Mouse (Mus musculus) gastrocnemius, postnatal 4 days (tissue): ENCODE results near the gene Vmn1r212. TPM values are rescaled to one million over a fixed set of nuclear protein-coding genes. Genes with fewer than 3 reads are reported as not detected.
"Not testable (repeated sequence)": the region's sequence is repeated elsewhere in the genome, so short reads cannot be mapped to it uniquely, and the experiment has no call there.

Experiments used
- DNase-seq, 2 experiments: peaks; one replicate each; pipeline ENCODE4 v3.0.0; 2021 to 2022; ENCODE audit warnings: low spot score in 2 of 2, mixed read lengths in 2 of 2
- long read RNA-seq, 2 experiments: library from polyadenylated mRNA; stranded (forward); transcript quantifications; one replicate each; pipeline ENCODE4 v2.0.0; 2021
- total RNA-seq, 2 experiments: library from RNA; stranded (reverse); gene quantifications; 2 replicates each; pipeline ENCODE4 v1.2.3; 2021

The Vmn1r212 gene
- not detected for total RNA-seq
- long read RNA-seq, experiment 1, result 0 reads
- long read RNA-seq, experiment 2, result 0 reads

- DNase-seq, result no peak
Measured at GRCm38 (mm10) chr13:22884105-22884504, at the start of gene Vmn1r212. Gene Vmn1r212 (minus strand): TSS chr13:22884205.

- no peak for DNase-seq
Measured at GRCm38 (mm10) chr13:22879257-22879656, 4.7 kb downstream of the Vmn1r212 start.

GRCm38 (mm10) chr13:22857461-22857860 lies 26.5 kb downstream of the Vmn1r212 start, which contains the start of gene Vmn1r211:
Gene Vmn1r211 (minus strand): TSS chr13:22857561.
- DNase-seq, result no peak

GRCm38 (mm10) chr13:22854760-22855159 lies 29.2 kb downstream of the Vmn1r212 start:
- no peak for DNase-seq

GRCm38 (mm10) chr13:22846798-22847197 lies 37.2 kb downstream of the Vmn1r212 start:
- no peak for DNase-seq

GRCm38 (mm10) chr13:22844304-22844703 lies 39.7 kb downstream of the Vmn1r212 start:
- DNase-seq, result not testable (repeated sequence)

Other genes starting within 250 kb of the Vmn1r212 start
- not detected for gene Vmn1r207-ps, start 154.6 kb downstream of the Vmn1r212 start, total RNA-seq
- not detected for gene Vmn1r208, start 106.8 kb downstream of the Vmn1r212 start, total RNA-seq
- gene Vmn1r209, start 74.5 kb downstream of the Vmn1r212 start, total RNA-seq, result not detected
- not detected for gene Vmn1r210, start 52.9 kb downstream of the Vmn1r212 start, total RNA-seq
- gene Vmn1r211, start 26.6 kb downstream of the Vmn1r212 start, total RNA-seq, result not detected
- not detected for gene Vmn1r213, start 123.5 kb upstream of the Vmn1r212 start, total RNA-seq
- not detected for gene Vmn1r214, start 146.2 kb upstream of the Vmn1r212 start, total RNA-seq
- not detected for gene Vmn1r215, start 183.8 kb upstream of the Vmn1r212 start, total RNA-seq
- gene Vmn1r217, start 234.0 kb upstream of the Vmn1r212 start, total RNA-seq, result not detected
- gene Vmn1r218, start 248.9 kb upstream of the Vmn1r212 start, total RNA-seq, result not detected